Mouse (Mus musculus): ENCODE data around the gene Cntnap3. TPM values are rescaled to one million over a fixed set of nuclear protein-coding genes. Genes with fewer than 3 reads are reported as not detected.

Cntnap3 gene
- polyA plus RNA-seq (2017; shearing (Covaris generic)): not detected

DNA sequence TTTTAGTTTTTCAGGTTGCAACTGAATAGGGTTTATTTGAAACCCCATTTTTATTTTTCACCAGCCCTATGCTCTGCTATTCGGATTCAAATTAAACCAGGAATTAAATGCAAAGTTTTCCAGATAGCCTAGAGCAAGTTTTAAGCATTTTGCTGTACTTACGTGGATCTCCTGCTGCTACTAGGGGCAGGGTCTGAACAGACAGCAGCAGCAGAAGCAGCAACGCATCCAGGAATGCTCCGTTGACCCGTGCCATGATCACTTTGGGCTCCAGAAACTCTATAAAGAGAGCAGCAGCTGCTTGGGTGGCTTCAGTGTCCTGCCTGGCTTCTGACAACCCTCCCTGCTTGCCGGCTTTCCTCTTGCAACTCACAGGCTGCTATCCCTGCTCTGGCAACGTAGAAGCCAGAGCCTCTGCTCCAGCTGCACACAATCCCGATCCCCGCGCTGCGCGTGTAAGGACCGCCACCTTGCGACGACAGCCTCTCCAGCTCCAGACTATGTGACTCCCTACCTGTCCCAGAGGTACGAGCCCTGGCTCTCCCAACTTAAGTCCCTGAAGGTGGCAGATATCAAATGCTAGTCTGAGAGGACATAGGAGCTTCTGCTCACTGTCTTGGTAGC lies at the start of gene Cntnap3:
Gene Cntnap3 (minus strand): TSS at position 371 of the 624 bp plus-strand sequence.

GRCm38 (mm10) chr13:64917191-64917590 lies 13.4 kb upstream of the Cntnap3 start, which contains the start of gene Spata31:
Gene Spata31 (plus strand): TSS chr13:64917406.

Other genes starting within 250 kb of the Cntnap3 start
- gene Spata31, start 13.5 kb upstream of the Cntnap3 start, polyA plus RNA-seq (2017; shearing (Covaris generic)): 0.19 TPM
- gene Spata31d1c, start 129.1 kb upstream of the Cntnap3 start, polyA plus RNA-seq (2017; shearing (Covaris generic)): not detected
- not detected for gene Prss47, start 148.8 kb upstream of the Cntnap3 start, polyA plus RNA-seq (2017; shearing (Covaris generic))
- gene Mfsd14b, start 209.0 kb upstream of the Cntnap3 start, polyA plus RNA-seq (2017; shearing (Covaris generic)): 71.3 TPM
- not detected for gene Olfr465-ps1, start 234.1 kb upstream of the Cntnap3 start, polyA plus RNA-seq (2017; shearing (Covaris generic))
- gene Olfr466, start 246.3 kb upstream of the Cntnap3 start, polyA plus RNA-seq (2017; shearing (Covaris generic)): 0.35 TPM

Data from effector memory CD4-positive, alpha-beta T cell, adult 5 months (primary cell).